Mouse (Mus musculus) adrenal gland, postnatal 4 days (tissue): ENCODE results near the gene Duxbl3. TPM values are rescaled to one million over a fixed set of nuclear protein-coding genes. Genes with fewer than 3 reads are reported as not detected.
"Not testable (repeated sequence)": the region's sequence is repeated elsewhere in the genome, so short reads cannot be mapped to it uniquely, and the experiment has no call there.

Experiments used
- DNase-seq, 2 experiments: peaks; one replicate each; pipeline ENCODE4 v3.0.0; 2021 to 2022; ENCODE audit warnings: low spot score in 2 of 2, mixed read lengths in 2 of 2
- long read RNA-seq, 2 experiments: library from polyadenylated mRNA; stranded (forward); transcript quantifications; one replicate each; pipeline ENCODE4 v2.0.0; 2021
- total RNA-seq, 2 experiments: library from RNA; stranded (reverse); gene quantifications; 2 replicates each; pipeline ENCODE4 v1.2.3; 2021

Gene Duxbl3
- total RNA-seq = 1 to 10 TPM; 4.7 to 6.4 TPM
- long read RNA-seq, experiment 1, partial matches to known transcripts = 0 of 1 reads
- long read RNA-seq, experiment 1, other reads (novel, unspliced or antisense) = 1 of 1 reads
- long read RNA-seq, experiment 2 = 0 reads

GRCm38 (mm10) chr14:26257756-26258617 is at the start of gene Duxbl3:
Gene Duxbl3, plus strand, starts transcription at chr14:26257962.
- DNase-seq = not testable (repeated sequence)

GRCm38 (mm10) chr14:26216233-26217000 is 41.3 kb upstream of the Duxbl3 start:
- DNase-seq = not testable (repeated sequence)

- DNase-seq = not testable (repeated sequence)
Measured at GRCm38 (mm10) chr14:26237183-26237582, 20.6 kb upstream of the Duxbl3 start.

DNA sequence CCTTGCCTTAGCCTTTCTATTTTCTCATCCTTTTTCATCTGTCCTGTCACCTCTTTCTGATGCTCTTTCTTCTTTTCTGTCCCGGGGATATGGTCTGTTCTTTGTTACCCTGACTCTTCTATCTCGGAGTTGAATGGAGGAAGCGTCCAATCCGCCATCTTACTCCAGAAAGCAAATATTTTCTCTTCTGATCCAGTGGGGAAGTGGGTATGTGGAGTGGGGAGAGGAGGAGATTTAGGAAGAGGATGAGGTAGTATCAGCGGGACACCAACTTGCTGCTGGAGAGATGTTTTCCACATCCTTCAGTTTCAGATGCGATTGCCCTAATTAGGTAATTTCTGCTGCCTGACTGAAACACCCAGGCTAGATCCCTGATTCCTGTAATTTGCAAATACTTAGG is 967 bp downstream of the Duxbl3 start:
- not testable (repeated sequence) for DNase-seq

DNA sequence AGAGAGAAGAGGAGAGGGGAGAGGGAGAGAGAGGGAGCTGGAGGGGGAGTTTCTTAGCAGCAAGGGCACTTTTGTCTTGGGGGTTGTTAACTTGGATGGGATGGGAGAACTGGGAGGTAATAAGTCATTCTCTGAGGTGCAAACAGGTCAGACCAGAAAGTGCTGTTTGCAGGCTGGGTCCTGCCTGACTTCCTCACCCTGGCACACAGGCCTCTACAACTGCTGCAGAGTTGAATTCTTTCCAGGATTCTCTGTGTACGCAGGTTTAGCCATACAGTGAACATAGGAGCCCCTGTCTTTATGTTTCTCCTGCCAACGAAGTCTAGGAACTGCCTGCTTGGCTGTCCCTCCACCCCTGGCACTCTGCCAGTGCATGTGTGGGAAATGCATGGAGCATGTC is 29.0 kb downstream of the Duxbl3 start:
- not testable (repeated sequence) for DNase-seq

DNA sequence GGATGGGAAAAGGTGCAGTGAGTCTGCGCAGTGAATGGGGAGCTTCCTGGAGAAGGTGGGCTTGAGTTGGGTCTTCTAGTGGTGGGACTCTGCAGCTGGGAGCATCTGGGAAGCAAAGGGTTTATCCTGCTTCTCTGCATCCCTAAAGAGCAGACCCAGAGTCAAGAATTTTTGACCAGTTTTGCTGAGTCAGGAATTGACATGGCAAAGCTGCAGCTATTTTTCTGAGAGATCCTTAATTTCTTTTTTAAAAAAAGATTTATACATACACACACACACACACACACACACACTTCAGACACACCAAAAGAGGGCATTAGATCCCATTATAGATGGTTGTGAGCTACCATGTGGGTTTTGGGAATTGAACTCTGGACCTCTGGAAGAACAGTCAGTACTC is 36.1 kb downstream of the Duxbl3 start:
- DNase-seq = no peak

DNA sequence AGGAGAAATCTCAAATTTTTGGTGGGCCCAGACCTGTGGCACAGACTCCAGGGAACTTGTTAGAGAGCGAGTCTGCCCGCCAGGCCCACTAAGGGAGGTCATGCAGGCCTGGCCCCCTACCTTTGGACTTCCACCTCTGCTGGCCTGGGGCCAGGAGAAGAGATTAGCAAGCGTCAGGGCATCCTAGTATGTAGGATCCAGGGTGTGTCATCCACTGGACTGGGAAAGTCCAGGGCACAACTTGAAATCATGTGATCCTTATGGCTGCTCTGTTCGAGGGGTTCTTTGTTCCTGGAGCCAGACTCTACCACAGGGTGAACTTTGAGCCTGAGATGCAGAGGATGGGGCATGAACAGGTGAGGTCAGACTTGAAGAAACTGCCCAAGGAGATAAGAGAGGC is 39.3 kb downstream of the Duxbl3 start:
- no peak for DNase-seq

GRCm38 (mm10) chr14:26297484-26297883 is 39.7 kb downstream of the Duxbl3 start:
- no peak for DNase-seq

GRCm38 (mm10) chr14:26303111-26303510 is 45.3 kb downstream of the Duxbl3 start:
- no peak for DNase-seq

- no peak for DNase-seq
Measured at GRCm38 (mm10) chr14:26306032-26306431, 48.3 kb downstream of the Duxbl3 start.

- no peak for DNase-seq
Measured at GRCm38 (mm10) chr14:26308813-26309212, 51.1 kb downstream of the Duxbl3 start.

- DNase-seq = no peak
Measured at GRCm38 (mm10) chr14:26309511-26309910, 51.7 kb downstream of the Duxbl3 start.

DNA sequence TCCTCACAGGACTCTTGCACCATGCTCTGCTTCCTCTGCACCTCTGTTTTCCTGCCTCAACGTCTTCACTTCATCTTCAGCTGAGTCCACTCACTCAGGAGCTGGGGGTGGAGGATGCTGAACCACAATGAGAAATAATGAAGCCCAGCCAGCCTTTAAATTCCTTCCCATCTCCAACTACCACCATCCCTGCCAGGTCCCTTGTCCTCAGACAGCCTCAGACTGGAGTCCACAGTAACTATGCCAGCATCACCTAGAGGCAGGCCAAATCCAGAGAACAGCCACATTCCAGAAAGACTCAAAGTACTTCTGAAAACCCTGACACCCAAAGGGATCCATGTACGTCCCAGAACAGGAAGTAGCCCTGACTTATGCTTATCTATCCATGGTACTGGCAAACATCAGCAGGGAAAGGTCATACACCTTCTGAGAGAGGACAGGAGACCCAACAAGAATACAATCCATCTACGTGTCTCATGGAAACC is 58.5 kb downstream of the Duxbl3 start:
- DNase-seq = no peak

Other genes starting within 250 kb of the Duxbl3 start
- 10 to 100 TPM; 11.6 to 22.2 TPM for gene Gm9780, start 215.3 kb upstream of the Duxbl3 start, total RNA-seq
- gene Tmem254c, start 190.6 kb upstream of the Duxbl3 start, total RNA-seq = 10 to 100 TPM; 22.2 to 45.4 TPM
- not detected for gene Cphx2, start 176.4 kb upstream of the Duxbl3 start, total RNA-seq
- gene Cphx3, start 175.7 kb upstream of the Duxbl3 start, total RNA-seq = not detected
- gene Duxbl2, start 139.6 kb upstream of the Duxbl3 start, total RNA-seq = 1 to 10 TPM; 1.0 to 1.2 TPM
- gene Plac9b, start 75.5 kb upstream of the Duxbl3 start, total RNA-seq = 10 to 100 TPM; 49.1 to 62.8 TPM
- gene Tmem254b, start 50.9 kb upstream of the Duxbl3 start, total RNA-seq = 10 to 100 TPM; 17.3 to 18.2 TPM